Mouse (Mus musculus): ENCODE measurements around the gene Cux1. TPM values are rescaled to one million over a fixed set of nuclear protein-coding genes. Genes with fewer than 3 reads are reported as not detected.

The Cux1 gene
- polyA plus RNA-seq, 1 experiment from 2014 or later: 109 TPM

- Histone ChIP-seq H3K4me1 (replicated peaks) (no peaks in the 10 kb centered on the region; the same call in 1 of the 2 replicates), H3K27ac (no peak overlapping the region), H3K9me3 (no peaks in the 10 kb centered on the region), H3K36me3 (peaks cover 82% of the 10 kb centered on the region), H3K27me3 (ENCODE audit: insufficient read depth, poor library complexity, severe bottlenecking) (no peaks in the 10 kb centered on the region), H3K4me3 (no peak overlapping the region)
- no peak for DNase-seq (ENCODE audit: low spot score)
- WGBS: 92% methylated on average over 15 of the region's 15 CpGs
Observed at GRCm38 (mm10) chr5:136343156-136343890, 224.0 kb downstream of the Cux1 start.

DNA sequence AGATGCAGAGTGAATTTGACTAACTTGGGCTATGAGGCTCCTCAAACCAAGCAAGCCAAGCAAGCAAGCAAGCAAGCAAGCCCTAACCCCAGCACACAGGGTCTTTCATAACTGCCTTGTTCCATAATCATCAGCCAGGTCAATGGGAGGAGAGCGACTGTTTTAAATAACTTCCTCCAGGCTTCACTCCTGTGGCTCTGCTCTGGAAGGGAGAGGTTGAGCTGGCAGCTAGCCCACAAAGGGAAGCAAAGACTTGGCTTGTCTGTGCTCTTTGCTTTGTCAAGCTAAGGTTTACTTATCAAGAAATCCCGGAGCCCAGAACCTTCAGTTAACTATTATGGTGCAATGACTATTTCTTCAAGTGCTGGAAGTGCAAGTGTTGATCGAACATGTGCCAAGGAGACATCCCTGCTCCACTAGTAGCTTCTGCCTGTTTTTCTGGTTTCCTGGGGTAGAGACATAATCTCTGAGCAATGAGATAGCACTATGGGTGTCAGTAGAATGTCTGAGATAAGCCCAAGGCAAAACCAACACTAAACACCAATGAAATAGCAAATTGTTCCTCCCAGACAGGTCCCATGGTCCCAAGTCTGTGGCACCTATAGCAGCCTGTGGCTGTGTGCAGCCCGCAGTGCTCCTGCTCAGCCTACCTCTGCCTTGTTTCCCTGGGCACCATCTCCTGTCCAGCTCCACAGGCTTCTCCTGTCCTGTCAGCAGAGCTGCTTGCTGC lies 230.3 kb downstream of the Cux1 start:
- no peak overlapping the region for H3K27ac ChIP-seq
- WGBS: 95% methylated on average over 4 of the region's 4 CpGs
- no peaks in the 10 kb centered on the region for H3K9me3 ChIP-seq
- peaks cover 96% of the 10 kb centered on the region for H3K36me3 ChIP-seq
- no peaks in the 10 kb centered on the region for H3K27me3 ChIP-seq (ENCODE audit: insufficient read depth, poor library complexity, severe bottlenecking)
- DNase-seq (ENCODE audit: low spot score): no peak
- no peak overlapping the region for H3K4me3 ChIP-seq
- no peaks in the 10 kb centered on the region for H3K4me1 ChIP-seq (replicated peaks)

- no peaks in the 10 kb centered on the region for H3K4me1 ChIP-seq (replicated peaks)
- no peak for DNase-seq (ENCODE audit: low spot score)
- H3K9me3 ChIP-seq: no peaks in the 10 kb centered on the region
- H3K4me3 ChIP-seq: no peak overlapping the region
- WGBS: 96% methylated on average over 4 of the region's 4 CpGs
- no peak overlapping the region for H3K27ac ChIP-seq
- peaks cover 99% of the 10 kb centered on the region for H3K36me3 ChIP-seq
- H3K27me3 ChIP-seq (ENCODE audit: insufficient read depth, poor library complexity, severe bottlenecking): no peaks in the 10 kb centered on the region
Observed at GRCm38 (mm10) chr5:136335681-136336080, 231.6 kb downstream of the Cux1 start.

DNA sequence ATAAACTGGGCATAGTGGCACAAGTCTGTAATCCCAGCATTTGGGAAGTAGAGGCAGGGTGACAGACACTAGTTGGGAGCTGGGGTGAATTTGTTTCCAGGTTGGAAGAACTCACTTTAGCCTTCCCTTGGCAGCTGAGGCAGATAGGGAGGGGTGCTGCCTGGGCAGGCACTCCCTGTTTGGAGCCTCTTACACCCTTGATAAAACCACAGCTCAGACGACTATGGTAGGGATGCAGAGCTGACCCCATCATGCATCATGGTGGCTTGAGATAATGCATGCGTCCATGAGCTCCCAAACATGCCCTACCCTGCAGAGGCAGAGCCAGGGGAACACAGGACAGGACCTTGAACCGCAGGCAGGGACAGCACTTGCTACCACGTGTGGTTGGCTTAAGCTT lies 232.5 kb downstream of the Cux1 start:
- no peak overlapping the region for H3K27ac ChIP-seq
- DNase-seq (ENCODE audit: low spot score): no peak
- H3K27me3 ChIP-seq (ENCODE audit: insufficient read depth, poor library complexity, severe bottlenecking): no peaks in the 10 kb centered on the region
- peaks cover 99% of the 10 kb centered on the region for H3K36me3 ChIP-seq
- H3K4me1 ChIP-seq (replicated peaks): no peaks in the 10 kb centered on the region
- H3K4me3 ChIP-seq: no peak overlapping the region
- 87% methylated on average over 4 of the region's 4 CpGs for WGBS
- no peaks in the 10 kb centered on the region for H3K9me3 ChIP-seq

DNA sequence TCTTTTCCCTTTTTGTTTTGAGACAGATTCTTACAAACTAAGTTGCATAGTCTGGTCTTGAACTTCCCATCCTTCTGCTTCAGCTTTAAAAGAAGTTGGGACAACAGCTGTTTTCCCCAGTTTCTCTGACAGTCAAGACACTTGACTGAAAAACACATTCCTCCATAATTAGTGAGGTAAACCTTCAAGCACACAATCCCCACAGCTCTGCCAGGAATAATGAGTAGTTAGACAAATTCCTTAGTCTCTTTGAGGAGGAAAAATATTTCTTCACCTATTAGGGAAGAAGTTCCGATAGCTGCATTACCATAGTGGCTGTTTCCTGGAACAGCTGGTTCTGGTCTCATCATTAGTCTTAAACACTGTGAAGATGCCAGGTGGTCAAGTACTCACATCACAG lies 233.2 kb downstream of the Cux1 start:
- no peaks in the 10 kb centered on the region for H3K9me3 ChIP-seq
- 89% methylated on average over 1 of the region's 1 CpGs for WGBS
- H3K27ac ChIP-seq: no peak overlapping the region
- H3K4me3 ChIP-seq: no peak overlapping the region
- no peaks in the 10 kb centered on the region for H3K27me3 ChIP-seq (ENCODE audit: insufficient read depth, poor library complexity, severe bottlenecking)
- peaks cover 95% of the 10 kb centered on the region for H3K36me3 ChIP-seq
- no peak for DNase-seq (ENCODE audit: low spot score)
- H3K4me1 ChIP-seq (replicated peaks): no peaks in the 10 kb centered on the region

- Histone ChIP-seq H3K4me1 (replicated peaks) (no peaks in the 10 kb centered on the region), H3K4me3 (no peak overlapping the region), H3K27ac (no peak overlapping the region), H3K27me3 (ENCODE audit: insufficient read depth, poor library complexity, severe bottlenecking) (no peaks in the 10 kb centered on the region), H3K9me3 (no peaks in the 10 kb centered on the region), H3K36me3 (peaks cover 95% of the 10 kb centered on the region)
- no peak for DNase-seq (ENCODE audit: low spot score)
- 91% methylated on average over 11 of the region's 11 CpGs for WGBS
Observed at GRCm38 (mm10) chr5:136332786-136333462, 234.4 kb downstream of the Cux1 start.

DNA sequence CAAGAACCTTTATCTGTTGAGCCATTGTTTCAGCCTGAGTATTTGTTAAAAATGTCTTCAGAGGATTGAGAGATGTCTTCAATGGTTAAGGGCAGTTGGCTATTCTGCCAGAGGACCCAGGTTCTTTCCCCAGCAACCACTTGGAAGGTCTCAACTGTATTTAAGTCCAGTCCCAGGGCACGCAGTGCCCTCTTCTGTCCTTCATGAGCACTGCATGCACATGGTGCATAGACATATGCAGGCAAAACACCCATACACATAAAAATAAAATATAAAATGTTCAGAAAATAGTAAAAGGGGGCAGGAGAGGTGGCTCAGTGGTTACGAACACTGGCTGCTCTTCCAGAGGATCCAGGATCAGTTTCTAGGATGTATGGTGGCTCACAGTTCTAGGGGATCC lies 239.6 kb downstream of the Cux1 start:
- DNase-seq (ENCODE audit: low spot score): no peak
- Histone ChIP-seq H3K27me3 (ENCODE audit: insufficient read depth, poor library complexity, severe bottlenecking) (no peaks in the 10 kb centered on the region), H3K27ac (no peak overlapping the region), H3K4me3 (no peak overlapping the region), H3K9me3 (no peaks in the 10 kb centered on the region), H3K4me1 (replicated peaks) (no peaks in the 10 kb centered on the region), H3K36me3 (peaks cover 96% of the 10 kb centered on the region)
- 87% methylated on average over 2 of the region's 2 CpGs for WGBS

- Histone ChIP-seq H3K27me3 (ENCODE audit: insufficient read depth, poor library complexity, severe bottlenecking) (no peaks in the 10 kb centered on the region), H3K4me1 (replicated peaks) (no peaks in the 10 kb centered on the region), H3K27ac (no peak overlapping the region), H3K9me3 (no peaks in the 10 kb centered on the region), H3K4me3 (no peak overlapping the region), H3K36me3 (peaks cover 96% of the 10 kb centered on the region)
- no peak for DNase-seq (ENCODE audit: low spot score)
- WGBS: 91% methylated on average over 13 of the region's 13 CpGs
Observed at GRCm38 (mm10) chr5:136326626-136327025, 240.7 kb downstream of the Cux1 start.

DNA sequence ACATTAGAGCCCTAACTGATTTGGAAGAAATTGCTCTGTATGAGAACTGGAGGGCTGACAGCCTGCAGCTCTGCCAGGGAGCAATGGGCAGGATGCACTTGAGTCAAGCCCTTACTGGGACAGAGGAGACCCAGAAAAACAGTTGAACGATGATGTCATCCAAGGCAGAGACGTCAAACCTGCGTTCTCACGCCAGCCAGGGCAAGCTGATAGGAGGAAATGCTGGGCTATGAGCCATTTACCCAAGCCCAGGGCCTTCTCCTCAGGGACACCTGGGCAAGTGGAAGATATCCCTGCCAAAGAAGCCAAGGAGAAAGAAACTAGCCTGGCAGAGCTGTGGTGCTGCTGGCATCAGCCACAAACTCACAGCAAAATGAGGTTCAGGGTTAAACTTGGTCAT lies 242.8 kb downstream of the Cux1 start:
- no peaks in the 10 kb centered on the region for H3K27me3 ChIP-seq (ENCODE audit: insufficient read depth, poor library complexity, severe bottlenecking)
- H3K4me3 ChIP-seq: no peak overlapping the region
- DNase-seq (ENCODE audit: low spot score): no peak
- H3K9me3 ChIP-seq: no peaks in the 10 kb centered on the region
- WGBS: 86% methylated on average over 4 of the region's 4 CpGs
- no peak overlapping the region for H3K27ac ChIP-seq
- no peaks in the 10 kb centered on the region for H3K4me1 ChIP-seq (replicated peaks)
- H3K36me3 ChIP-seq: peaks cover 96% of the 10 kb centered on the region

GRCm38 (mm10) chr5:136321378-136321777 lies 245.9 kb downstream of the Cux1 start:
- Histone ChIP-seq H3K27me3 (ENCODE audit: insufficient read depth, poor library complexity, severe bottlenecking) (no peaks in the 10 kb centered on the region), H3K36me3 (peaks cover 99% of the 10 kb centered on the region), H3K4me1 (replicated peaks) (no peaks in the 10 kb centered on the region), H3K9me3 (no peaks in the 10 kb centered on the region), H3K27ac (no peak overlapping the region), H3K4me3 (no peak overlapping the region)
- DNase-seq (ENCODE audit: low spot score): no peak
- WGBS: 88% methylated on average over 6 of the region's 6 CpGs

- no peak for DNase-seq (ENCODE audit: low spot score)
- 94% methylated on average over 14 of the region's 14 CpGs for WGBS
- Histone ChIP-seq H3K36me3 (peaks cover 100% of the 10 kb centered on the region), H3K4me1 (replicated peaks) (no peaks in the 10 kb centered on the region), H3K4me3 (no peak overlapping the region), H3K9me3 (no peaks in the 10 kb centered on the region), H3K27ac (no peak overlapping the region), H3K27me3 (ENCODE audit: insufficient read depth, poor library complexity, severe bottlenecking) (no peaks in the 10 kb centered on the region)
Observed at GRCm38 (mm10) chr5:136312566-136312965, 254.7 kb downstream of the Cux1 start.

GRCm38 (mm10) chr5:136312166-136312565 lies 255.1 kb downstream of the Cux1 start:
- Histone ChIP-seq H3K9me3 (no peaks in the 10 kb centered on the region), H3K4me1 (replicated peaks) (no peaks in the 10 kb centered on the region), H3K4me3 (no peak overlapping the region), H3K27me3 (ENCODE audit: insufficient read depth, poor library complexity, severe bottlenecking) (no peaks in the 10 kb centered on the region), H3K36me3 (peaks cover 100% of the 10 kb centered on the region), H3K27ac (no peak overlapping the region)
- 88% methylated on average over 4 of the region's 4 CpGs for WGBS
- no peak for DNase-seq (ENCODE audit: low spot score)

DNA sequence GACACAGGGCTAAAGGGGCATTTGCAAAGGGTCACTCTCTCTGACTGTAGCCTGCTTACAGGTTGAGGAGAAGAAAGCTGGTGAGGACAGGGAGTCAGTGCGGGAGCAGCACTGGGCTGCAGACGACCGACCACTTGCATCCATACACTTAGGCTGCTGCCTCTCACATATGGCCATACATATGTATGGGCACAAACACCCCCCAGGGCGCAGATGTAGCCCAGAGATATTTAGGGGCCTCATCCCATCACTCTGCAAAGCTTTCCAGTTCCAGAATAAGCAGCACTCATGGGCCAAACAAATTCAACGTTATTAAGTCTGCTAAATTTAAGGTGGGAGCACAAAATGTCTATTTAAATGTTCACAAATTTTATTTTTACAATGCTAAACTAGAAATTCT lies 261.0 kb downstream of the Cux1 start:
- Histone ChIP-seq H3K27ac (no peak overlapping the region), H3K4me3 (no peak overlapping the region), H3K9me3 (no peaks in the 10 kb centered on the region), H3K4me1 (replicated peaks) (no peaks in the 10 kb centered on the region), H3K36me3 (peaks cover 99% of the 10 kb centered on the region), H3K27me3 (ENCODE audit: insufficient read depth, poor library complexity, severe bottlenecking) (no peaks in the 10 kb centered on the region)
- no peak for DNase-seq (ENCODE audit: low spot score)
- WGBS: 86% methylated on average over 5 of the region's 5 CpGs
